Mouse (Mus musculus): ENCODE data around the gene Tmem247.

DNA sequence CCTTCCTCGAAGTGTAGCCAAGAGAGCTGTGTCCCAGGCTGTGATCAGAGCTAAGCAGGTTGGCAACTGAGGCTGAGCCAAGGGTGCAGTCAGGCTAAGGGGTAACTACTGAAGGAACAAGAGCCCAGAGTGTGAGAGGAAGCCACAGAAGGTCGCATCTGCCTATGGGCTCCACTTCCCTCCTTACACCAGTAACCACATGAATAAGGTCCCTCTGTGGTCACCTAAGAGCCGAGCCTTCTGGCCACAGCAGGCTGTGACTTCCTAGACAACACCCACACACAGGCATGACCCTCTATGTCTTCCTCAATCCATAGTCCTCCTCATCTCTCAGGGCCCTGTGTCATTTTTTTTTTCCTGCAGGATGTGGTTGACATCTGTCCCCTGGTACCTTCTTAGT lies 12.9 kb upstream of the Tmem247 start:
- TF ChIP-seq POLR2A (IDR thresholded peaks at IDR 0.05; ENCODE audit: low read depth, low read length), result no peak
- no peak for TF ChIP-seq CTCF (IDR thresholded peaks at IDR 0.05; ENCODE audit: extremely low read depth, insufficient read length, insufficient replicate concordance, low read depth, low read length)

All from small intestine, adult 2 months (tissue).